Mouse (Mus musculus): ENCODE results near the gene Spef1. TPM values are rescaled to one million over a fixed set of nuclear protein-coding genes. Genes with fewer than 3 reads are reported as not detected.

Gene Spef1
- polyA plus RNA-seq, 1 experiment, result 9.9 TPM

DNA sequence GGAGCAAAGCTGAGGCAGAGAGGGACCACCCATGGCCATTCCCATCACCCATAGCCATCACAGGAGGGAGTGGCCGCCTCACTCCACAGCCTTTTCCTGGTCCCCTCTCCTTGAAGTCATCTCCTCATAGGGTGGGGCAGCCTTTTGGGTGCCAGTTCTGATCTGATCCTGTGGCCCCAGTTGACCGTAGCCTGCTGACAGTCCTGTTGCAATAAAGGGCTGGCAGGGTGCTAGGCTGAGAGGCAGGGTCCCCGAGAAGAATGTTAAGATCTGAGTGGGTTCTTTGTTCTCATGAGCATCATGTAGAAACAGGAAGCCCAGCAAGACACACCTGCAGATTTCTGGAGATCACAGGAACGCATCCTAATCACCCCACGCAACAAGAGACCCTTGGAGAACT, 58.9 kb downstream of the Spef1 start:
- TF ChIP-seq POLR2A (IDR thresholded peaks at IDR 0.05; ENCODE audit: borderline replicate concordance, insufficient read depth, low read length) (no peak), CTCF (IDR thresholded peaks at IDR 0.05; ENCODE audit: borderline replicate concordance, insufficient read depth, low read depth, low read length) (no peak)
- 87% methylated on average over 5 of the region's 5 CpGs for WGBS
- no peaks in the 10 kb centered on the region for H3K27me3 ChIP-seq (ENCODE audit: control insufficient read depth, insufficient read depth, low read length)
- no peak overlapping the region for H3K4me3 ChIP-seq (replicated peaks; ENCODE audit: insufficient read depth, low read depth, low read length)
- H3K27ac ChIP-seq (ENCODE audit: insufficient read depth, low read length), result no peak overlapping the region
- H3K4me1 ChIP-seq (ENCODE audit: control insufficient read depth, insufficient read depth, low read length), result no peaks in the 10 kb centered on the region
- DNase-seq, result no peak

- Histone ChIP-seq H3K27me3 (ENCODE audit: control insufficient read depth, insufficient read depth, low read length) (no peaks in the 10 kb centered on the region), H3K4me3 (replicated peaks; ENCODE audit: insufficient read depth, low read depth, low read length) (no peak within 1 kb of the TSS), H3K27ac (ENCODE audit: insufficient read depth, low read length) (no peak within 1 kb of the TSS), H3K4me1 (ENCODE audit: control insufficient read depth, insufficient read depth, low read length) (no peaks in the 10 kb centered on the region)
- DNase-seq, result no peak
- TF ChIP-seq POLR2A (IDR thresholded peaks at IDR 0.05; ENCODE audit: borderline replicate concordance, insufficient read depth, low read length), result no peak
- TF ChIP-seq CTCF (IDR thresholded peaks at IDR 0.05; ENCODE audit: borderline replicate concordance, insufficient read depth, low read depth, low read length), result no peak
- WGBS, result 5% methylated on average over 28 of the region's 28 CpGs
Observed at GRCm38 (mm10) chr2:131127161-131127730, 59.8 kb downstream of the Spef1 start, which contains the start of gene Hspa12b. Hspa12b (plus strand) TSS chr2:131127280.

DNA sequence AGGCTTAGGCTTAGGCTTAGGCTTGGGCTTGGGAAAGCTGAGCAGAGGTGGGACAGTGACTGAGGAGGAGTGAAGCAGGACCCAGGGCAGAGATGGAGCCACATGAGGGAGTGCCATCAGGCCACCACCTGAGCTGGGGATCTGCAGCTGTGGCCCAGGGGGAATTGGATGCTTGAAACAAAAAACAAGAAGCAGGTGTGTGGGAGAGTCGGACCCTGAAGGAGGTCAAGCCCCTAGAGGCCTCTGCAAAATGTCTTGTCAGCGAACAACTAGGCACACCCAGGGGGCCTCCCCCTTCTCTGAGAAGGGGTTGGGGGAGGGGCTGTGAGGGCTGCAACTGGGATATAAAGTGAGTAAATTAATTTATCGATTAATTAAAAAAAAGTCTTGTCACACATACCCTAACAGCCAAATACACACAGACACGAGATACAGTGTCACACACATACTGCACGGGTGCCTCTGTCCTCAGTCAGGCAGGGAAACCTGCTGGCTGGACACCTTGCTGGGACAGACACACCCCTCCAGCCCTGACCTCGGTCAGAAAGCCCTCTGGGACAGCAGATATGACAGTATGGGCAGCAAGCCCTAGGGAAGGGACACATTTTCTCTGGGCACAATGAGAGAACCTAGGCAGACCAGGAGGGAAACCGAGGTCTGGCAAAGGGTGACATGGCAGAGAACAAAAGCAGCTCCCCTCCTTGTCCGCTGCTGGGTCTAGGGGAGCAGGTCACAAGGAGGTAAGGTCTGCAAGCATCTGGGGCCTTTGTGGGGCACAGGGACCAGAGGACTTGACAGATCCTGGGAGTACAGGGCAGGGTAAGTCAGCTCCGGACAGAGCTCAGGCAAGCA, 60.9 kb downstream of the Spef1 start:
- H3K4me1 ChIP-seq (ENCODE audit: control insufficient read depth, insufficient read depth, low read length), result no peaks in the 10 kb centered on the region
- DNase-seq, result no peak
- 59% methylated on average over 9 of the region's 9 CpGs for WGBS
- H3K27ac ChIP-seq (ENCODE audit: insufficient read depth, low read length), result no peak overlapping the region
- no peaks in the 10 kb centered on the region for H3K27me3 ChIP-seq (ENCODE audit: control insufficient read depth, insufficient read depth, low read length)
- no peak for TF ChIP-seq CTCF (IDR thresholded peaks at IDR 0.05; ENCODE audit: borderline replicate concordance, insufficient read depth, low read depth, low read length)
- no peak for TF ChIP-seq POLR2A (IDR thresholded peaks at IDR 0.05; ENCODE audit: borderline replicate concordance, insufficient read depth, low read length)
- no peak overlapping the region for H3K4me3 ChIP-seq (replicated peaks; ENCODE audit: insufficient read depth, low read depth, low read length)

DNA sequence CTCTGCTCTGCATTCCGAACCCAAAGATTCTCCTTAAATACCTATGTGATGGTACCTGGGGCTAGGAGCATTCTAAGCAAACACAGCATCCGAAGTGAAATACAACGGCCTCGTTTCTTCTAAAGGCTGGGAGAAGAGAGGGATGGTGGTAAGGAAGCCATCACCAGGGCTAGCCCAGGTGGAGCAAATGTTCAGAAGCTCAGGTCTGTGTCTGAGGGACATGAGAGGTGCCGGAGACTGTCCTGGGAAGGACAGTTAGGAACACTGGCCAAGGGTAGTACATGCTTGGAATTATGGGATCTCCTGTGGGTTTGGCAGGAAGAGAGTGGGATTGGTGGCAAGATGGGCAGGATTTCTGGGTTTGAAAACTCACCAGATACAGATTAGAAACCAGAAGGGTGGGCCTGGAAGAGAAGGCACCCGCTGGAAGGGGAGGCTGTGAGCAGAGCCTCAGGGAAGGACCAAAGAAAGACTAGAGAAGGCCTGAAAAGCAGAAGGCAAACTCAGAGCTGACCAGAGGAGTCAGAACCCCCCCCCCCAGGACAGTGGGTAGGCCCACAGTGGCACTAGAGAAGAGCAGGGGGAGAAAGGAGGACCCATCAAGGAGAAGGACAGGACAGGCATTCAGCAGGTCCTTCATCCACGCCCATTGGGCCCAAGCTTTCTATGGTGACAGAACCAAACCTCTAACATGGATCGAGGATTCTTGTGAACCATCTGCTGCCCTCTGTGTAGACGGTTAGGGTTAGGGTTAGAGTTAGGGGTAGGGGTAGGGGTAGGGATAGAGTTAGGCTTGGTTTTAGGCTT, 61.7 kb downstream of the Spef1 start:
- Histone ChIP-seq H3K27ac (ENCODE audit: insufficient read depth, low read length) (no peak overlapping the region), H3K4me1 (ENCODE audit: control insufficient read depth, insufficient read depth, low read length) (no peaks in the 10 kb centered on the region)
- TF ChIP-seq POLR2A (IDR thresholded peaks at IDR 0.05; ENCODE audit: borderline replicate concordance, insufficient read depth, low read length), result no peak
- no peak for TF ChIP-seq CTCF (IDR thresholded peaks at IDR 0.05; ENCODE audit: borderline replicate concordance, insufficient read depth, low read depth, low read length)

DNA sequence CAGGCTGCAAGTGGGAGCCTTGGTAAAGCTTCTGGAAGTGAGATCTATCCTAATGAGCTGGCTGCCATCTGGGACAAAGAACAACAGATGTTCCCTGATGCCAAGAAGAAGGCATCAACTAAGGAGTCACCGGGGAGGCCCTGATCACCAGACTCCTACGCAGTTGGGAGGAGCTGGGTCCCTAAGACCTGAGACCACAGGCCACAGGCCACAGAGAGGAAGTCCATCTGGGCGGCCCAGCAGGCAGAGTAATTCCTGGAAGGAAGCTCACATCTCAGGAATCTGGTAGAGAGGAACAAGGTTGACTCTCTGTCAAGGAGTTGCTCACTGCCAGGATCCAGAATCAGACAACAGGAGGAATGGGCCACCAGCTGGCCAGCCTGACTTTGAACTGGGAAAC, 62.9 kb downstream of the Spef1 start:
- H3K4me1 ChIP-seq (ENCODE audit: control insufficient read depth, insufficient read depth, low read length), result no peaks in the 10 kb centered on the region
- 38% methylated on average over 3 of the region's 3 CpGs for WGBS

More for the DNA sequence above, 61.7 kb downstream of the Spef1 start:
- DNase-seq, result no peak
- WGBS, result 91% methylated on average over 9 of the region's 9 CpGs
- Histone ChIP-seq H3K4me3 (replicated peaks; ENCODE audit: insufficient read depth, low read depth, low read length) (no peak overlapping the region), H3K27me3 (ENCODE audit: control insufficient read depth, insufficient read depth, low read length) (no peaks in the 10 kb centered on the region)

More for the DNA sequence above, 62.9 kb downstream of the Spef1 start:
- no peak for DNase-seq
- Histone ChIP-seq H3K27me3 (ENCODE audit: control insufficient read depth, insufficient read depth, low read length) (no peaks in the 10 kb centered on the region), H3K27ac (ENCODE audit: insufficient read depth, low read length) (no peak overlapping the region), H3K4me3 (replicated peaks; ENCODE audit: insufficient read depth, low read depth, low read length) (no peak overlapping the region)
- TF ChIP-seq POLR2A (IDR thresholded peaks at IDR 0.05; ENCODE audit: borderline replicate concordance, insufficient read depth, low read length) (no peak), CTCF (IDR thresholded peaks at IDR 0.05; ENCODE audit: borderline replicate concordance, insufficient read depth, low read depth, low read length) (no peak)

Other genes starting within 250 kb of the Spef1 start
- gene Gfra4, start 144.2 kb downstream of the Spef1 start, polyA plus RNA-seq (2012; rRNA removed), result 75.1 and 87.0 TPM in 2 replicates
- gene Adam33, start 123.5 kb downstream of the Spef1 start, polyA plus RNA-seq (2012; rRNA removed), result 1.5 and 3.6 TPM in 2 replicates
- 0.07 and 0.17 TPM in 2 replicates for gene Siglec1, start 100.5 kb downstream of the Spef1 start, polyA plus RNA-seq (2012; rRNA removed)
- gene Hspa12b, start 60.0 kb downstream of the Spef1 start, polyA plus RNA-seq (2012; rRNA removed), result 7.8 and 8.0 TPM in 2 replicates
- gene Gm11037, start 53.8 kb downstream of the Spef1 start, polyA plus RNA-seq (2012; rRNA removed), result not detected in 2 replicates
- gene 1700037H04Rik, start 27.2 kb downstream of the Spef1 start, polyA plus RNA-seq (2012; rRNA removed), result 137 and 143 TPM in 2 replicates
- 66.2 and 72.5 TPM in 2 replicates for gene Cenpb, start 7.2 kb downstream of the Spef1 start, polyA plus RNA-seq (2012; rRNA removed)
- gene Cdc25b, start 333 bp downstream of the Spef1 start, polyA plus RNA-seq (2012; rRNA removed), result 25.7 and 26.4 TPM in 2 replicates
- 43.7 and 44.7 TPM in 2 replicates for gene Ap5s1, start 19.8 kb upstream of the Spef1 start, polyA plus RNA-seq (2012; rRNA removed)
- gene Mavs, start 46.8 kb upstream of the Spef1 start, polyA plus RNA-seq (2012; rRNA removed), result 11.6 and 12.6 TPM in 2 replicates
- gene Pank2, start 75.2 kb upstream of the Spef1 start, polyA plus RNA-seq (2012; rRNA removed), result 35.6 and 36.7 TPM in 2 replicates
- gene Rnf24, start 165.6 kb upstream of the Spef1 start, polyA plus RNA-seq (2012; rRNA removed), result 14.5 and 14.6 TPM in 2 replicates

Measured in cerebellum, adult 2 months (tissue).